ENCODE assay signal across 7 mouse cellular contexts in genomic region chr7:130319799-130320556, GRCm38 (mm10).
DNase-seq lines count a peak whose midpoint lies in the region; ATAC-seq lines count a peak whose summit lies in the region.

No protein-coding gene starts in this region.

- WGBS in hindbrain, embryonic 11.5 days, result 45% methylated on average over 8 of the region's 8 CpGs
- WGBS in neural tube, embryonic 12.5 days, result 50% methylated on average over 8 of the region's 8 CpGs

- H3K27me3 ChIP-seq in hindbrain, embryonic 11.5 days (ENCODE audit: control insufficient read depth, insufficient read depth, low read length), result no peaks in the 10 kb centered on the region
- no peaks in the 10 kb centered on the region for H3K27me3 ChIP-seq in neural tube, embryonic 12.5 days (replicated peaks)

- intact Hi-C loops in left cerebral cortex, postnatal 36 days (cut with DNase I), result no loop called here

- no peaks in the 10 kb centered on the region for H3K4me1 ChIP-seq in hindbrain, embryonic 11.5 days (replicated peaks; ENCODE audit: control insufficient read depth, insufficient read depth, low read length)
- H3K4me1 ChIP-seq in neural tube, embryonic 12.5 days, result peaks cover 13% of the 10 kb centered on the region

- H3K9me3 ChIP-seq in hindbrain, embryonic 11.5 days (ENCODE audit: control insufficient read depth, low read length), result no peaks in the 10 kb centered on the region
- no peaks in the 10 kb centered on the region for H3K9me3 ChIP-seq in neural tube, embryonic 12.5 days

- peak; percentile 83 for ATAC-seq in hindbrain, embryonic 11.5 days (ENCODE audit: low FRiP score)
- peak; percentile 88 for ATAC-seq in neural tube, embryonic 12.5 days (ENCODE audit: low FRiP score, low read depth)

- H3K27ac ChIP-seq in hindbrain, embryonic 11.5 days (ENCODE audit: low read depth, low read length), result peak overlapping the region; percentile 43; the same call in 1 of the 2 replicates
- H3K27ac ChIP-seq in neural tube, embryonic 12.5 days, result peak overlapping the region; percentile 74

- no peak overlapping the region for H3K9ac ChIP-seq in hindbrain, embryonic 11.5 days (ENCODE audit: low read depth, low read length)
- no peak overlapping the region for H3K9ac ChIP-seq in neural tube, embryonic 12.5 days

- no peak overlapping the region for H3K4me2 ChIP-seq in hindbrain, embryonic 11.5 days (replicated peaks; ENCODE audit: low read depth, low read length)
- H3K4me2 ChIP-seq in neural tube, embryonic 12.5 days (replicated peaks), result 0 out of 2 replicates have a peak overlapping the region, but pooled peaks have one; percentile 12

- H3K4me3 ChIP-seq in hindbrain, embryonic 11.5 days (ENCODE audit: low read depth, low read length), result no peak overlapping the region
- no peak overlapping the region for H3K4me3 ChIP-seq in neural tube, embryonic 12.5 days

- DNase-seq in adrenal gland, postnatal 10 days, result peak; percentile 78
- peak; percentile 71 for DNase-seq in cerebellum, adult 9-10 months
- peak; percentile 21 to 33 for DNase-seq in frontal cortex, postnatal 36 days (ENCODE audit: low spot score in 2 of 2)
- peak; percentile 69 for DNase-seq in hindbrain, embryonic 11.5 days (ENCODE audit: low spot score)
- DNase-seq in left cerebral cortex, postnatal 36 days (ENCODE audit: low spot score in 2 of 2), result peak; percentile 12 to 18
- DNase-seq in urinary bladder, adult 2 months (ENCODE audit: low spot score), result peak; percentile 41

- no peaks in the 10 kb centered on the region for H3K36me3 ChIP-seq in hindbrain, embryonic 11.5 days (ENCODE audit: control insufficient read depth, insufficient read depth, low read length)
- H3K36me3 ChIP-seq in neural tube, embryonic 12.5 days, result no peaks in the 10 kb centered on the region

Comparison
In these comparisons a context has a peak if more than half of its experiments do, and no peak if none do; other contexts are left out.
1. DNase-seq: peak in every context shown above with its lines; median percentile 78 in adrenal gland, postnatal 10 days; 71 in cerebellum, adult 9-10 months; 69 in hindbrain, embryonic 11.5 days; 41 in urinary bladder, adult 2 months; 27 in frontal cortex, postnatal 36 days; 15 in left cerebral cortex, postnatal 36 days.